Mouse (Mus musculus) myocyte (in vitro differentiated cells): ENCODE data around the gene Ptk7. TPM values are rescaled to one million over a fixed set of nuclear protein-coding genes. Genes with fewer than 3 reads are reported as not detected.
A peak's percentile ranks its signal among the peaks of the same experiment; 100 is the strongest.

Experiments
- H3K27me3 ChIP-seq: one replicate; pipeline ENCODE4 v1.6.1; 2011; ENCODE audit not compliant: control insufficient read depth, insufficient read depth, insufficient read length
- H3K36me3 ChIP-seq: one replicate; pipeline ENCODE4 v1.6.1; 2011; ENCODE audit not compliant: control insufficient read depth, insufficient read depth
- H3K4me2 ChIP-seq: one replicate; pipeline ENCODE4 v1.6.1; 2011; ENCODE audit warnings: low read depth, control low read depth
- H3K4me3 ChIP-seq: one replicate; pipeline ENCODE4 v1.5.1; 2011; ENCODE audit warnings: mild to moderate bottlenecking, control low read depth, moderate library complexity
- H3K79me2 ChIP-seq: one replicate; pipeline ENCODE4 v1.6.1; 2011; ENCODE audit not compliant: control insufficient read depth, insufficient read depth
- H3ac ChIP-seq: one replicate; pipeline ENCODE4 v1.6.1; 2011; ENCODE audit not compliant: control insufficient read depth, insufficient read length
- CEBPB ChIP-seq: IDR thresholded peaks from 2 replicates; pipeline ENCODE4 v1.6.1; 2011; ENCODE audit warnings: mild to moderate bottlenecking, moderate library complexity; ENCODE audit not compliant: poor library complexity, insufficient read depth, severe bottlenecking
- E2F4 ChIP-seq: IDR thresholded peaks from one replicate; pipeline ENCODE4 v1.6.1; 2011; ENCODE audit warnings: mild to moderate bottlenecking, control low read depth, moderate library complexity; ENCODE audit not compliant: insufficient read depth
- MAX ChIP-seq: IDR thresholded peaks from one replicate; pipeline ENCODE4 v1.6.1; 2011; ENCODE audit warnings: low read depth, mild to moderate bottlenecking, control low read depth
- MYOD1 ChIP-seq, 3 experiments: IDR thresholded peaks; one replicate each; pipeline ENCODE4 v1.6.1; 2011; ENCODE audit warnings: control low read depth in 2 of 3, low read depth in 2 of 3, mild to moderate bottlenecking in 2 of 3, moderate library complexity in 1 of 3; ENCODE audit not compliant: insufficient read length in 2 of 3, control insufficient read depth in 1 of 3
- MYOG ChIP-seq, 3 experiments: IDR thresholded peaks; one replicate each; pipeline ENCODE4 v1.6.1; 2011; ENCODE audit warnings: control low read depth in 2 of 3, low read depth in 2 of 3, mild to moderate bottlenecking in 2 of 3; ENCODE audit not compliant: insufficient read length in 2 of 3, control insufficient read depth in 1 of 3, insufficient read depth in 1 of 3
- POLR2A ChIP-seq: IDR thresholded peaks from one replicate; pipeline ENCODE4 v1.6.1; 2011; ENCODE audit warnings: low read depth, mild to moderate bottlenecking, control low read depth, moderate library complexity; ENCODE audit not compliant: insufficient read length
- POLR2AphosphoS2 ChIP-seq: IDR thresholded peaks from one replicate; pipeline ENCODE4 v1.6.1; 2011; ENCODE audit warnings: low read depth, control low read depth; ENCODE audit not compliant: insufficient read length
- REST ChIP-seq: IDR thresholded peaks from one replicate; pipeline ENCODE4 v1.6.1; 2011; ENCODE audit warnings: mild to moderate bottlenecking, control low read depth, moderate library complexity; ENCODE audit not compliant: insufficient read depth, insufficient read length
- SRF ChIP-seq: IDR thresholded peaks from one replicate; pipeline ENCODE4 v1.6.1; 2011; ENCODE audit warnings: low read depth; ENCODE audit not compliant: control insufficient read depth, insufficient read length
- TCF12 ChIP-seq: IDR thresholded peaks from one replicate; pipeline ENCODE4 v1.6.1; 2011; ENCODE audit warnings: mild to moderate bottlenecking, control low read depth; ENCODE audit not compliant: poor library complexity, insufficient read depth, severe bottlenecking
- TCF3 ChIP-seq: IDR thresholded peaks from one replicate; pipeline ENCODE4 v1.6.1; 2011; ENCODE audit warnings: low read depth, control low read depth; ENCODE audit not compliant: insufficient read length
- USF1 ChIP-seq: IDR thresholded peaks from one replicate; pipeline ENCODE4 v1.6.1; 2011; ENCODE audit warnings: low read depth, mild to moderate bottlenecking, control low read depth, moderate library complexity
- polyA plus RNA-seq: library from polyadenylated mRNA; unstranded; fragments of >200 nt; fragmentation: generic; extraction: Trizol; gene quantifications from one replicate; pipeline ENCODE4 v1.2.1, GENCODE M21; 2012; ENCODE audit warnings: missing spikeins

Ptk7 gene
- polyA plus RNA-seq, 1 experiment: 15.6 TPM

DNA sequence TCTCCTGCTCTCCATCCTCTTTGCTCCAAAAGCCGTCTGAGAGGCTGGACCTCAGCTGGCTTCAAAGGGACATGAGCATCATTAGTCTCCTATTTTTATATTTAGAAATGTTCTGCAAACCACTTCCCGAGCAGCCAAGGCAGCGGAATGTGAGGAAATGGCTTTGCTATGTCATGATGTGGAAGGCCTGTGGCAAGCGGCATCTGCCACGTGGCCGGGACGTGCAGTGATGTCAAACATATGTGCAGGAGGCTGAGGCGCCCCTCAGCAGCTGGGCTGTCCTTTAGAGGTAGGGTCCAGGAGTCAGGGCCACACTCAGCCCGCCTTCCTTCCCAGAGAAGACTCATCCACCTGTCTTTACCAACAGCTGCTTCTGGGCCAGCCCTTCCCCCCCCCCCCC lies 27.1 kb downstream of the Ptk7 start:
- H3K36me3 ChIP-seq: no peaks in the 10 kb centered on the region
- no peaks in the 10 kb centered on the region for H3K79me2 ChIP-seq
- no peak overlapping the region for H3K4me2 ChIP-seq
- no peak for TF ChIP-seq TCF3
- no peak for TF ChIP-seq USF1
- TF ChIP-seq MYOG (IDR thresholded peaks at IDR 0.05; ENCODE audit: control insufficient read depth in 1 of 3, insufficient read depth in 1 of 3, insufficient read length in 2 of 3, low read depth in 2 of 3): peak in 2 of 3 experiments; percentile 31 to 70
- no peak for TF ChIP-seq SRF
- peak in 2 of 3 experiments; percentile 29 to 48 for TF ChIP-seq MYOD1 (IDR thresholded peaks at IDR 0.05; ENCODE audit: control insufficient read depth in 1 of 3, insufficient read length in 2 of 3, low read depth in 2 of 3)
- TF ChIP-seq POLR2AphosphoS2: no peak
- no peak for TF ChIP-seq REST
- no peak overlapping the region for H3K4me3 ChIP-seq
- no peaks in the 10 kb centered on the region for H3K27me3 ChIP-seq
- no peak overlapping the region for H3ac ChIP-seq

DNA sequence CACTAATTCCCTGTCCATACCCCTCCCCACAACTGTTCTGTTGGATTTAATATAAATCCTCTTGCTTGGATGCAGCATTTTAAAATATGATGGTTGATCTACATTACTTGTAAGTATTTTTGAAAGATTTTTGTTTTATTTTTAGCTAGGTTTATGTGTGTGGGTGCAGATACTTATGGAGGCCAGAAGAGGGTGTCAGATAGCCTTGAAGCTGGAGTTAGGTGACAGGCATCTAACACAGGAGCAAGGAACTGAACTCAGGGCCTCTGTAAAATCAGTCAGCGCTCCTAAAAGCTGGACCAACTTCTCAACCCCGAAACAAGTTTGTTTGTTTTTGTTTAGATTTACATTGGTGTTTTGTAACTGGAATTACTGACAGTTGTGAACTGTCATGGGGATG lies 28.7 kb downstream of the Ptk7 start:
- H3K27me3 ChIP-seq: no peaks in the 10 kb centered on the region
- no peak overlapping the region for H3K4me2 ChIP-seq
- TF ChIP-seq CEBPB: no peak
- no peak for TF ChIP-seq MAX
- TF ChIP-seq REST: no peak
- TF ChIP-seq TCF12: no peak
- no peak for TF ChIP-seq SRF
- no peak for TF ChIP-seq TCF3
- TF ChIP-seq E2F4: no peak
- no peak for TF ChIP-seq POLR2AphosphoS2
- TF ChIP-seq USF1: no peak
- no peak overlapping the region for H3ac ChIP-seq
- H3K79me2 ChIP-seq: no peaks in the 10 kb centered on the region
- no peak overlapping the region for H3K4me3 ChIP-seq
- no peaks in the 10 kb centered on the region for H3K36me3 ChIP-seq

DNA sequence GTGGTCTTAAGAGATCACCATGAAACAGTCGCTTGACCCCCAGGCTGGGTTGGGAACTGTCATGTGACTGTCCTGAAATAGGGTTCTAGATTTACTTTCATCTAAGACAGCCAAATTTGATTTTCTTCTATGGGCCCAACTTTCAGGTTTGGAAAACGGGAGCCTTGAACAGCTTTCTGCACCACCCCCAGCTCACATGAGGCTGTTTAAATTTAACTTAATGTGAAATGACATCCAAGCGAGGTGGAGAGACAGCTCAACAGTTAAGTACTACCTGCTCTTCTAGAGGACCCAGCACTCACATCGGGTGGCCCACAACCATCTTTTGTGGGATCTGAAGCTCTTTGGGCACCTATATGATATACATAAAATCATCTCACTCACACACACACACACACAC lies 30.3 kb downstream of the Ptk7 start:
- H3K36me3 ChIP-seq: no peaks in the 10 kb centered on the region

DNA sequence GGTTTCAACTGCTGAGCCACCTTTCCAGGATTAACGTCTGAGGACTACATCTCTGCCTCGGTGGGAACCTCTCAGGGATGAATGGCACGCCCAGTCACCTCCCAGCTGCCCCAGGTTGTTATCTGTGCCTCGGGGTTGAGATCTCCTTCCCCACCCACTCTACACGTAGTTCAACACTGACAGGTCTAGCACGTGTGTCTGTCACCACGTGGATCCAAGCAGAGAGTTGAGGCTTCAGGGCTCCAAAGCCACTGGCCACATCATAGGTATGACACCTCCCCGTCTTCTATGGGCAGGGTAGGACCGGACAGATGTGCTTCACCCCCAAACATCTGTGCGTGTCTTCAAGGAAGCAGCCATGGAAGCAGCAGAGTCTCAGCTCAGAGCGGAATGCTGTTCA lies 31.3 kb downstream of the Ptk7 start:
- Histone ChIP-seq H3K4me3 (no peak overlapping the region), H3K4me2 (no peak overlapping the region), H3ac (no peak overlapping the region), H3K79me2 (no peaks in the 10 kb centered on the region), H3K27me3 (no peaks in the 10 kb centered on the region), H3K36me3 (no peaks in the 10 kb centered on the region)
- TF ChIP-seq SRF (no peak), POLR2A (no peak), TCF12 (no peak), E2F4 (no peak), TCF3 (no peak), USF1 (no peak), MYOD1 (IDR thresholded peaks at IDR 0.05; ENCODE audit: control insufficient read depth in 1 of 3, insufficient read length in 2 of 3, low read depth in 2 of 3) (no peak), CEBPB (no peak), MAX (no peak), MYOG (IDR thresholded peaks at IDR 0.05; ENCODE audit: control insufficient read depth in 1 of 3, insufficient read depth in 1 of 3, insufficient read length in 2 of 3, low read depth in 2 of 3) (no peak), POLR2AphosphoS2 (no peak)

More for the DNA sequence above, 30.3 kb downstream of the Ptk7 start:
- Histone ChIP-seq H3K4me3 (no peak overlapping the region), H3K79me2 (no peaks in the 10 kb centered on the region), H3K27me3 (no peaks in the 10 kb centered on the region), H3K4me2 (no peak overlapping the region), H3ac (no peak overlapping the region)
- no peak for TF ChIP-seq E2F4
- no peak for TF ChIP-seq MYOD1 (IDR thresholded peaks at IDR 0.05; ENCODE audit: control insufficient read depth in 1 of 3, insufficient read length in 2 of 3, low read depth in 2 of 3)
- no peak for TF ChIP-seq MYOG (IDR thresholded peaks at IDR 0.05; ENCODE audit: control insufficient read depth in 1 of 3, insufficient read depth in 1 of 3, insufficient read length in 2 of 3, low read depth in 2 of 3)
- TF ChIP-seq SRF: no peak
- no peak for TF ChIP-seq REST

DNA sequence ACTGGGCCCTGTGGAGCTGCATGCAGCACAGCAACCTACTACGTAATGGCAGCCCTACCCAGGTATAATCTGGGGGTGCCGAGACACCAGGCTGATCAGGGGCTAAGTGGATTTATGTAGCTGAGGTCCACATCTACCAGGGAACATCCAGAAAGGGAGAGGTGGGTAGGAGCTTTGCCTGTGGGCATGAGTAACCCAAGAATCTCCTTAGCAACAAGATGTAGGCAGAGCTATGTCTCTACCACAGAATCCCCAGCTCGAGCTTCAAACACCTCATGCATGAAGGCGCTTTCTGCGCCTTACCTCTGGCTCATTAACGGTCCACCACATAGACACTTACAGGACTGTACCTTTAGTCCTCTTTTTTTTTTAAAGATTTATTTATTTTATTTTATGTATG lies 34.0 kb downstream of the Ptk7 start:
- no peaks in the 10 kb centered on the region for H3K79me2 ChIP-seq
- H3K4me3 ChIP-seq: no peak overlapping the region
- no peak overlapping the region for H3ac ChIP-seq
- H3K4me2 ChIP-seq: no peak overlapping the region
- no peaks in the 10 kb centered on the region for H3K36me3 ChIP-seq
- H3K27me3 ChIP-seq: no peaks in the 10 kb centered on the region
- TF ChIP-seq E2F4 (no peak), MYOD1 (IDR thresholded peaks at IDR 0.05; ENCODE audit: control insufficient read depth in 1 of 3, insufficient read length in 2 of 3, low read depth in 2 of 3) (no peak), TCF3 (no peak), TCF12 (no peak), POLR2AphosphoS2 (no peak)
